Mouse (Mus musculus): ENCODE results near the gene Lce1a2. TPM values are rescaled to one million over a fixed set of nuclear protein-coding genes. Genes with fewer than 3 reads are reported as not detected.

The Lce1a2 gene
- polyA plus RNA-seq, 1 experiment = not detected

- Histone ChIP-seq H3K27me3 (replicated peaks) (no peaks in the 10 kb centered on the region), H3K4me1 (no peaks in the 10 kb centered on the region), H3K36me3 (replicated peaks; ENCODE audit: low read length) (no peaks in the 10 kb centered on the region), H3K4me3 (replicated peaks) (no peak overlapping the region), H3K9me3 (peaks cover 4% of the 10 kb centered on the region; the same call in 1 of the 2 replicates)
- TF ChIP-seq FLI1 (IDR thresholded peaks at IDR 0.05; ENCODE audit: low read length) (no peak), GATA1 (IDR thresholded peaks at IDR 0.05; ENCODE audit: borderline replicate concordance, low read length) (no peak)
Measured at GRCm38 (mm10) chr3:92638653-92638991, 31.5 kb downstream of the Lce1a2 start.

- peaks cover 4% of the 10 kb centered on the region; the same call in 1 of the 2 replicates for H3K9me3 ChIP-seq
- H3K27me3 ChIP-seq (replicated peaks) = no peaks in the 10 kb centered on the region
- TF ChIP-seq GATA1 (IDR thresholded peaks at IDR 0.05; ENCODE audit: borderline replicate concordance, low read length) (no peak), FLI1 (IDR thresholded peaks at IDR 0.05; ENCODE audit: low read length) (no peak)
- H3K4me1 ChIP-seq = no peaks in the 10 kb centered on the region
- no peak overlapping the region for H3K4me3 ChIP-seq (replicated peaks)
- no peaks in the 10 kb centered on the region for H3K36me3 ChIP-seq (replicated peaks; ENCODE audit: low read length)
Measured at GRCm38 (mm10) chr3:92637745-92638652, 32.1 kb downstream of the Lce1a2 start.

GRCm38 (mm10) chr3:92621560-92621959, 48.6 kb downstream of the Lce1a2 start, which contains the start of gene Lce6a:
TSS of gene Lce6a (minus strand) at chr3:92621660.
- Histone ChIP-seq H3K4me3 (replicated peaks) (no peak within 1 kb of the TSS), H3K4me1 (no peaks in the 10 kb centered on the region), H3K9me3 (no peaks in the 10 kb centered on the region), H3K27me3 (replicated peaks) (no peaks in the 10 kb centered on the region), H3K36me3 (replicated peaks; ENCODE audit: low read length) (no peaks in the 10 kb centered on the region)
- TF ChIP-seq FLI1 (IDR thresholded peaks at IDR 0.05; ENCODE audit: low read length) = no peak
- no peak for TF ChIP-seq GATA1 (IDR thresholded peaks at IDR 0.05; ENCODE audit: borderline replicate concordance, low read length)

Other genes with a start within 250 kb of the Lce1a2 start
- 10.6 and 37.8 TPM in 2 replicates for gene Gm9774, start 240.9 kb downstream of the Lce1a2 start, polyA plus RNA-seq (2012; ENCODE audit: insufficient read depth, low replicate concordance)
- not detected in 2 replicates for gene Sprr2k, start 237.7 kb downstream of the Lce1a2 start, polyA plus RNA-seq (2012; ENCODE audit: insufficient read depth, low replicate concordance)
- gene Sprr1b, start 231.5 kb downstream of the Lce1a2 start, polyA plus RNA-seq (2012; ENCODE audit: insufficient read depth, low replicate concordance) = not detected in 2 replicates
- gene Sprr3, start 211.6 kb downstream of the Lce1a2 start, polyA plus RNA-seq (2012; ENCODE audit: insufficient read depth, low replicate concordance) = not detected in 2 replicates
- not detected in 2 replicates for gene Sprr1a, start 184.4 kb downstream of the Lce1a2 start, polyA plus RNA-seq (2012; ENCODE audit: insufficient read depth, low replicate concordance)
- not detected in 2 replicates for gene Sprr4, start 169.8 kb downstream of the Lce1a2 start, polyA plus RNA-seq (2012; ENCODE audit: insufficient read depth, low replicate concordance)
- gene 2310046K23Rik, start 135.8 kb downstream of the Lce1a2 start, polyA plus RNA-seq (2012; ENCODE audit: insufficient read depth, low replicate concordance) = not detected in 2 replicates
- gene Ivl, start 96.6 kb downstream of the Lce1a2 start, polyA plus RNA-seq (2012; ENCODE audit: insufficient read depth, low replicate concordance) = not detected in 2 replicates
- not detected in 2 replicates for gene Smcp, start 81.3 kb downstream of the Lce1a2 start, polyA plus RNA-seq (2012; ENCODE audit: insufficient read depth, low replicate concordance)
- gene 2210017I01Rik, start 62.8 kb downstream of the Lce1a2 start, polyA plus RNA-seq (2012; ENCODE audit: insufficient read depth, low replicate concordance) = not detected in 2 replicates
- gene Lce6a, start 48.7 kb downstream of the Lce1a2 start, polyA plus RNA-seq (2012; ENCODE audit: insufficient read depth, low replicate concordance) = not detected in 2 replicates
- not detected in 2 replicates for gene Lce1a1, start 22.0 kb downstream of the Lce1a2 start, polyA plus RNA-seq (2012; ENCODE audit: insufficient read depth, low replicate concordance)
- gene Lce1b, start 13.4 kb downstream of the Lce1a2 start, polyA plus RNA-seq (2012; ENCODE audit: insufficient read depth, low replicate concordance) = not detected in 2 replicates
- not detected in 2 replicates for gene Lce1c, start 8.9 kb upstream of the Lce1a2 start, polyA plus RNA-seq (2012; ENCODE audit: insufficient read depth, low replicate concordance)
- gene Lce1d, start 16.9 kb upstream of the Lce1a2 start, polyA plus RNA-seq (2012; ENCODE audit: insufficient read depth, low replicate concordance) = not detected in 2 replicates
- not detected in 2 replicates for gene Lce1e, start 38.8 kb upstream of the Lce1a2 start, polyA plus RNA-seq (2012; ENCODE audit: insufficient read depth, low replicate concordance)
- gene Lce1f, start 50.0 kb upstream of the Lce1a2 start, polyA plus RNA-seq (2012; ENCODE audit: insufficient read depth, low replicate concordance) = not detected in 2 replicates
- not detected in 2 replicates for gene Gm38119, start 68.8 kb upstream of the Lce1a2 start, polyA plus RNA-seq (2012; ENCODE audit: insufficient read depth, low replicate concordance)
- not detected in 2 replicates for gene Lce1g, start 82.0 kb upstream of the Lce1a2 start, polyA plus RNA-seq (2012; ENCODE audit: insufficient read depth, low replicate concordance)
- not detected in 2 replicates for gene Lce1h, start 94.8 kb upstream of the Lce1a2 start, polyA plus RNA-seq (2012; ENCODE audit: insufficient read depth, low replicate concordance)
- gene Lce1i, start 108.6 kb upstream of the Lce1a2 start, polyA plus RNA-seq (2012; ENCODE audit: insufficient read depth, low replicate concordance) = not detected in 2 replicates
- not detected in 2 replicates for gene Lce1j, start 120.2 kb upstream of the Lce1a2 start, polyA plus RNA-seq (2012; ENCODE audit: insufficient read depth, low replicate concordance)
- not detected in 2 replicates for gene Lce1k, start 137.6 kb upstream of the Lce1a2 start, polyA plus RNA-seq (2012; ENCODE audit: insufficient read depth, low replicate concordance)
- not detected in 2 replicates for gene Kprp, start 156.9 kb upstream of the Lce1a2 start, polyA plus RNA-seq (2012; ENCODE audit: insufficient read depth, low replicate concordance)
- not detected in 2 replicates for gene Lce1l, start 181.0 kb upstream of the Lce1a2 start, polyA plus RNA-seq (2012; ENCODE audit: insufficient read depth, low replicate concordance)
- gene 2310050C09Rik, start 199.9 kb upstream of the Lce1a2 start, polyA plus RNA-seq (2012; ENCODE audit: insufficient read depth, low replicate concordance) = not detected in 2 replicates

Data from megakaryocyte, embryonic 14.5 days (primary cell).